Mouse (Mus musculus): ENCODE measurements around the gene Kcnj8. TPM values are rescaled to one million over a fixed set of nuclear protein-coding genes. Genes with fewer than 3 reads are reported as not detected.

Kcnj8 gene
- 23.6 and 30.3 TPM in 2 replicates for polyA plus RNA-seq (2015; fragmentation: Nextera tagmentation; extraction: Ambion mirVana)

GRCm38 (mm10) chr6:142571055-142571618, at the start of gene Kcnj8:
Gene Kcnj8, minus strand, starts transcription at chr6:142571614.

Other genes with a start within 250 kb of the Kcnj8 start
- not detected in 2 replicates for gene Slco1a5, start 248.6 kb downstream of the Kcnj8 start, polyA plus RNA-seq (2015; fragmentation: Nextera tagmentation; extraction: Ambion mirVana)
- gene Pyroxd1, start 226.0 kb downstream of the Kcnj8 start, polyA plus RNA-seq (2015; fragmentation: Nextera tagmentation; extraction: Ambion mirVana) = 9.5 and 13.5 TPM in 2 replicates
- gene Recql, start 184.5 kb downstream of the Kcnj8 start, polyA plus RNA-seq (2015; fragmentation: Nextera tagmentation; extraction: Ambion mirVana) = 5.4 and 7.4 TPM in 2 replicates
- 43.8 and 57.1 TPM in 2 replicates for gene Golt1b, start 184.4 kb downstream of the Kcnj8 start, polyA plus RNA-seq (2015; fragmentation: Nextera tagmentation; extraction: Ambion mirVana)
- gene Spx, start 158.2 kb downstream of the Kcnj8 start, polyA plus RNA-seq (2015; fragmentation: Nextera tagmentation; extraction: Ambion mirVana) = 0.13 and 0.17 TPM in 2 replicates
- gene Gys2, start 98.5 kb downstream of the Kcnj8 start, polyA plus RNA-seq (2015; fragmentation: Nextera tagmentation; extraction: Ambion mirVana) = 0.17 TPM in 1 of 2 replicates, not detected in the other
- 195 and 214 TPM in 2 replicates for gene Ldhb, start 63.7 kb downstream of the Kcnj8 start, polyA plus RNA-seq (2015; fragmentation: Nextera tagmentation; extraction: Ambion mirVana)
- gene Abcc9, start 130.7 kb upstream of the Kcnj8 start, polyA plus RNA-seq (2015; fragmentation: Nextera tagmentation; extraction: Ambion mirVana) = 15.1 and 18.6 TPM in 2 replicates
- gene Cmas, start 185.1 kb upstream of the Kcnj8 start, polyA plus RNA-seq (2015; fragmentation: Nextera tagmentation; extraction: Ambion mirVana) = 33.6 and 38.6 TPM in 2 replicates
- gene Sult6b2, start 232.9 kb upstream of the Kcnj8 start, polyA plus RNA-seq (2015; fragmentation: Nextera tagmentation; extraction: Ambion mirVana) = not detected in 2 replicates

All from skeletal muscle tissue, postnatal 0 days (tissue).